Mouse (Mus musculus) erythroblast, embryonic 14.5 days (primary cell): ENCODE results near the gene Polr2h.

Source experiments
- GATA1 ChIP-seq: IDR thresholded peaks from 2 replicates; pipeline ENCODE4 v1.6.1; 2012; ENCODE audit warnings: low read length, inconsistent platforms, mixed read lengths
- TAL1 ChIP-seq: IDR thresholded peaks from 3 replicates; pipeline ENCODE4 v1.6.1; 2012; ENCODE audit warnings: low read length, inconsistent platforms, mixed read lengths

- TF ChIP-seq GATA1 (no peak), TAL1 (no peak)
Observed at GRCm38 (mm10) chr16:20701729-20702521, 15.5 kb upstream of the Polr2h start.
